Mouse (Mus musculus): ENCODE data around the gene Camta1. TPM values are rescaled to one million over a fixed set of nuclear protein-coding genes. Genes with fewer than 3 reads are reported as not detected.

Camta1 gene
- total RNA-seq, 2 experiments from 2014 or later: 247 to 265 TPM

DNA sequence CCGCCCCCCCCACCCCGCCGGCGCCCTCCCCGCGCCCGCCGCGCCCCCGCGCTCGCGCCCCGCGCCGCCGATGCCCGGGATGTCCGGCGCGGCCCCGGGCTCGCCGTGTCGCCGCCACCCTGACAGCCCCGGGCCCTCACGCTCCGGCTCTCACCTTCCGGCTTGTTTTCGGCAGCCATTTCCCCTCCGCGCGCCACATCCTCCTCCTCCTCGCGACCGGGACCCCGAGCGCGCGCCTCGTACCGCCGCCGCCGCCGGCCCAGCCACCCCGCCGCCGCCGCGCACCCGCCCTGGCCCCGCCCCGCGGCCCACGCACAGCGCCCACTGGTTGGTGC, 238 bp downstream of the Camta1 start:
- DNase-seq (ENCODE audit: low spot score in 2 of 2): no peak

DNA sequence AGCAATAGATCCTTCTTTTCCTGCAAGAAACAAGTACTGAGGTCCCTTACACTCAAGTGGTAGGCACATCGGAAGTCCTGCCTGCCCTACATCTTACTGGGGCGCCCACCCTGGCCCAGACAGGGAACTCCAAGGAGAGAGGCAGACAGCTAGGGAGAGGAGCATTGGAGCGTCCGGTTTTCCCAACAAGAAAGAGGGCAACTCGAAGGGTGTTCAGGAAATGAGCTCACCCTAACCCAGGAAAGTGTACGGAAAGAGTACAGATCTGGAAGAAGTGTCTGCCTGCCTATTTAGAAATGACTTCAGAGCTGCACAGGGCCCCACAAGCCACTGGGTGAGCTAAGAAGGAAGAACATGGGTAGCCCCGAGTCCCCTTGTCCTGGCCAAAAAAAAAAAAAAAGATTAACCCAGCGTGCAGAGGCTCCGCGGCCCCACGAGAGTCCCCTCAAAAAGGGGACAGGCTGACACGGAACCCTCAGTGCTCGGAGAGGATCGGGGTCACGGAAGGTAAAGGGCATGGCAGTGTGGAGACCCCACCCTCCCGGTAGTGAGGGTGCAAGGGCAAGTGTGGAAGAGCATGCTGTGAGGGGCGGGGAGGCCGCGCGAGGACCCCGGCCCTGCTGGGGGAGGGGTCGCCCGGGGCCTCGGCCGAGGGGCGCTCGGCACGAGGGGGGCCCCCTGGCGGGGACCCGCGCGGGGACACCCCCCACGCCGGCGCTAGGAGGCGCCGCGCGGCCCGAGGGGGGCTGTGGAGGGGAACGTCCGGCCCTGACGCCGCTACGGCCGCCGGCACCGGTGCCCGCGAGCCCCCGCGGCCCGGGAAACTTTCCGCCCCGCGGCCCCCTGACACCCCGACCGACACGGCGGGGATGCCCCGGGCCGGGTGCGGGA, 990 bp downstream of the Camta1 start:
- DNase-seq (ENCODE audit: low spot score in 2 of 2): peak in 1 of 2 experiments; percentile 16

DNA sequence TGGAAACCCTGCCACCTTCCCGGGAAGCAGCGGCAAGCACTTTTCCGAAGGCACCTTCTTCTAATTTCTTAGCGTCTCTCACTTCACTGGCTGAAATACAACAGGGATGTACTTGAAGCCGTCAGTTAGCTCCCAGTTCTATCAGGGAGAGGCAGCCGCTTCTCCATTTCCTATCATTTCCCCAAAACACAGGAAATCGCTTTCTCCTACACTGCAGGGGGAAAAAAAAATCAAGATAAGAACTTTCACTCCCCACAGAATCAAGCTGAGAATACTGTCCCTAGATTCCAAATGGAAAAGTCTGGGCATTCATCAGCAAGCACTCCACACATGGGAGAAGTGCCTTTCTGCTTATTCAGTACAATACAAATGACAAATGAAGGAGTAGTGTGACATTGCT, 2.4 kb downstream of the Camta1 start:
- no peak for DNase-seq (ENCODE audit: low spot score in 2 of 2)

DNA sequence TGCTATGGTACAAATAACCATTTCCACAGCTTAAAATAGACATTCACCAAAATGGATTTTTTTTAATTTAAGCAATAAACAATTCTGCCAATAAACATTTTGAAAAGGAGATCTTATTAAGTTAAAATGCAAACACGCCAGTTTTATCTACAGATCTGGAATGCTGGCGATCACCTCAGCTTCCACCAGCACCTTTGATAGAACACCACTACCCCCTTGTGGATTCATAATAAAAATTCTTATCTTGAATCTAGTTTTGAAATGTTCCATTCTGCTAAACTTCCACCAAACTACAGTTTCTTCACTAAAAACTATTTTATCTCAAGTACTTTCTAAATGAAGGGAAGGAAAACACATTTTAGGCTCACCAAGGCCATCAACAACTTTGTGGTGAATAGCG, 7.7 kb downstream of the Camta1 start:
- no peak for DNase-seq (ENCODE audit: low spot score in 2 of 2)

DNA sequence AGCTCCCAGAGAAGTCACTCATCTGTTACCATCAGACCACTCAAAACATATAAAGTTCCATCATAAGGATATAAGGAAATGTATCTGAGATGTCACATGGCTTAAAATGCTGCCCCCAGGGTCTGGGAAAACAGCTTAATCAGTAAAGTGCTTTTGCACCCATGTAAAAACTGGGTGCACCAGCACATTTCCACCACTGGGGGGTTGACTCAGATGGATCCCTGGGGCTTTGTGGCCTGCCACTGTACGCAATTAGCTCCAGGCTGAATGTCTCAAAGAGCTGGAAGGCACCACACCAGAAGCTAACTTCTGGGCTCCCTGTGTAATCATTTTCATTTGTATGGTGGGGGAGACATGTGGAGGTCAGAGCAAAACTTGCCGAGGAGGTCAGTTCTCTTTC, 10.5 kb downstream of the Camta1 start:
- peak; percentile 14 to 29 for DNase-seq (ENCODE audit: low spot score in 2 of 2)

GRCm38 (mm10) chr4:151842591-151842990, 19.1 kb downstream of the Camta1 start:
- DNase-seq (ENCODE audit: low spot score in 2 of 2): no peak

GRCm38 (mm10) chr4:151838518-151838917, 23.2 kb downstream of the Camta1 start:
- DNase-seq (ENCODE audit: low spot score in 2 of 2): no peak

DNA sequence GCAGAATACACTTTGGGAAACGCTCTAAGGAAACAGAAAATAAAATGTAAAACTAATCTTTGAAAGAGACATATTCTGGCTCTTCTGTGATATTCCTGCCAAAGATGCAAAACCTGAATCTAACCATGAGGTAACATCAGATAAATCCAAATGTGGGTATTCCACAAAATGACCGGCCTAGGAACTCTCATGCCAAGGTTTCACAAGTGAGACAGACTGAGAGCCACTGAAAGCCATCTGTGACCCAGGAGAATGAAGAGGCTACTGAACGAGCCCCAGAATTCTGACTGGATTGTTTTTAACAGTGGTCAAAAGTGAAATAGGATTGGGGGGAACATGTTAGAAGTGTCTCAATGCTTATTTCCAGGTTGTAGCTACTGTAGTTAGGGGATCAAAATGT, 25.8 kb downstream of the Camta1 start:
- no peak for DNase-seq (ENCODE audit: low spot score in 2 of 2)

DNA sequence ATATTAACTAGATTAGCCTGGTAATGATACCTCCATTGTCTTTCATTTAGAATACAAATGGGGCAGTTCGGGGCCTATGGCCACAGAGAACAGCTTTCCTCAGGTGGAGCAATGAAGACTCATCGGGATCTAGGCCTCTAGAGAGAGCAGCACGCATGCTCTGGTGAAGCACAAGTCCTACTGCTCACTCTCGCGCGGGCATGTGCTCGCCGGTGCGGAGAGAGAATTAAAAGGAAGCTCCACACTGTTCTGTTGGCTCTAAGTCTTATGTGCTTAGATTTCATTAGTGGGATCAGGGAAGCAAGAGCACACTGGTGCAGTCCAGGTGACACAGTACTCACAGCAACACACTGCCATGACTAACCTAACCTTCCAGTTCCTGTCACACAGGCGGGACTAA, 27.1 kb downstream of the Camta1 start:
- no peak for DNase-seq (ENCODE audit: low spot score in 2 of 2)

GRCm38 (mm10) chr4:151833940-151834449, 27.7 kb downstream of the Camta1 start:
- DNase-seq (ENCODE audit: low spot score in 2 of 2): no peak

DNA sequence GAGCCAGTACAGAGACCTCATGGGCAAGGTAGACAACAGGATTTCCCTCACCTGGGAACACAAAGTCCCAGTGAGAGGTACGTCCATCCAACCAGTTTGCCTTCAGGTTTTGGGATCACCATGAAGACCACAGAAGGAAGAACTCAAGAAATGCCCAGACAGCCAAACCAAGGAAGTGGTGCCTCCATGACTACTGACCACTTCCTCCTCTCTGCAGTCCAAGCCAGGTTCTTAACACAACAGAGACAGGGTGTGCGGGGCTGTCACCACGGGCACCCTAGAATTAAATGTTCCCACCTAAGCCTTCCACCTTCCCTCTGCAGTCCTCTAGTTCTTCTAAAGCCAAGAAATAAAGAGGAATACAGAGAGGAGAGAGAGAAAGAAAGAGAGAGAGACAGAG, 33.8 kb downstream of the Camta1 start:
- DNase-seq (ENCODE audit: low spot score in 2 of 2): no peak

DNA sequence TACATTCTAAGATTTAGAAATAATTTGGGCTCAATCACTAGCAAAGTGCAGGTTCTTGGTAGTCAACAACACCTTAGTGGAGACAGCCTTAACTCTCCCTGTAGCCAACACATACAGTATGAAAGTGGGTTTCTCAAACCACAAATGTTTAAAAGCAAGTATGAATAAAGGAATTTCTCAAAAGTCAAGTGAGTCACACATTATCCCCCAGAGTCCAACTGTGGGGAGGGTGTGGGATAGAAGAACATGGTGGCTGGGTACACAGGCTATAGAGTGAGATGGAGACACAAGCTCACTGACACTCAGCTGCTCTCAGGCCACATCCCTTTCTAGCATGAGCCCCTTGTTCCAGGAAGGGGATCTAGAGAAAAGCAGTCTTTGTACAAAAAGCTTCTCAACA, 34.3 kb downstream of the Camta1 start:
- no peak for DNase-seq (ENCODE audit: low spot score in 2 of 2)

DNA sequence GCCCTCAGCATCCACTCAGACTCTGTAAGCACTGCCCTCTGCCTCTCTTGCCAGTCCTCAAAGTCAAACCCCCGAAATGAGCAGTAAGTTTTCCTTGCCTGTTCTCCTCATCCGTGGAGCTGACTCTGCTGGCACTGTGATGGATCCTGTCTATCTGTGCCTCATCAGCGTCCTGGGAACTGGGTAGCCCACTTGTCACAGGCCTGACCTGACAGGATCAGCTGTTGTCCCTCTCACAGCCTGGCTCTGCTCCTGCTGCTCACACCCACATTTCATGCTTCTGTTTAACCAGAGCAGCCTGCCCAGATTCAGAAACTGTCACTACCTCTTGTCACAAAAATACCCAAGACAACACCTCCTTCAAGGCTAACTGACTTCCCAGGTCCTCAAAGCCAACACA, 37.7 kb downstream of the Camta1 start:
- DNase-seq (ENCODE audit: low spot score in 2 of 2): peak; percentile 8 to 23

DNA sequence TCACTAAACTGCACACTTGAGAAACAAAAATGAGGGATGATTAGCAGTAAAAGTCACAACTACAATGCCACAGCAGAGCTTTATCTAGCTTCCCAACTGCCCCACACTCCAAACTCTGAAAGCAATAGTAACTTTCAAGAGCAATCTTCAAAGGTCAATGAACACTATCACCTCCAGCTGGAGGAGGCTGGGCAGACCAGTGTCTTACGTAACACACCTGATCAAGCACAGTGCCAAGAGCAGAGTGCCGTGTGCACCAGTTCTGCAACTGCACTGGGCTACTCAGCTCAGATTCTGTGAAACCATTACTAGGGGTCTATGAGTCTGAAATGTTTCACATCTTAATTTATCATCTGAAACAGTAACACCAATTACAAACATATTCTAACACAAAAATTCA, 38.7 kb downstream of the Camta1 start:
- no peak for DNase-seq (ENCODE audit: low spot score in 2 of 2)

GRCm38 (mm10) chr4:151817981-151818766, 43.5 kb downstream of the Camta1 start:
- no peak for DNase-seq (ENCODE audit: low spot score in 2 of 2)

DNA sequence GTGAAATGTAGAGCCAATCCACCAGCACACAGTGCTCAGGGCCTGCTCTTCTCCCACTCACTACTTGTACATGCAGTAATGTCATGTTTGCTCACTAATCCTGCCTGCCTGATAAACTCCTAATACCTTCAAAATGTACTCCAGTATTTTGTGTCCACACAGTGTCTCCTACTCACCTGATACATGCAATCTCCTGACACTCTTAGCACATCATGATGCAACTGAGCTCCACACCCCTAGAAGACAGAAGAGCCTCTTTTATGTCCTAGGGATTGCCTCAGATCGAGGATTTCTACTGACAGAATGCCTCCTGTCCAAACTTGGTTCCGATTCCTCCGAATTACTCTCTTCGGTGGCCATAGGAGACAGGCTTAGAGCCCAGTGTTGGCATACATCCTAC, 48.0 kb downstream of the Camta1 start:
- no peak for DNase-seq (ENCODE audit: low spot score in 2 of 2)

GRCm38 (mm10) chr4:151805685-151806084, 56.0 kb downstream of the Camta1 start:
- DNase-seq (ENCODE audit: low spot score in 2 of 2): no peak

- DNase-seq (ENCODE audit: low spot score in 2 of 2): no peak
These were observed 56.6 kb downstream of the Camta1 start for GRCm38 (mm10) chr4:151805046-151805445.

DNA sequence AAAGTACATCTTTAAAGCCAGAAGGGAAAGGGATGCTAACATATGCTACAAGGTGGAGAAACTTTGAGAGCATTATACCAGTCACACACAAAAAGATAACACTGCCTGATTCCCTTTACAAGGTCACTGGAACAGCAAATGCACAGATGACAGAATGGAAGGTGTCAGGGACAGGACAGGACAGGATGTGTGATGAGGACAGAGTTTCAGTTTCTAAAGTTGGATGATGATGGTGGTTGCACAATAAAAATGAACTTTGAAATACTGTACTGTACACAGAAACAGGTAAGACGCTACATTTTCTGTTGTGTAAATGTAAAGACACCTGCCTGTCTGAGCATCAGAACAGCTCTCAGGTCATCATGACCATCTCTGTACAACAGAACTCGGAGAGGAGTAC, 57.5 kb downstream of the Camta1 start:
- no peak for DNase-seq (ENCODE audit: low spot score in 2 of 2)

DNA sequence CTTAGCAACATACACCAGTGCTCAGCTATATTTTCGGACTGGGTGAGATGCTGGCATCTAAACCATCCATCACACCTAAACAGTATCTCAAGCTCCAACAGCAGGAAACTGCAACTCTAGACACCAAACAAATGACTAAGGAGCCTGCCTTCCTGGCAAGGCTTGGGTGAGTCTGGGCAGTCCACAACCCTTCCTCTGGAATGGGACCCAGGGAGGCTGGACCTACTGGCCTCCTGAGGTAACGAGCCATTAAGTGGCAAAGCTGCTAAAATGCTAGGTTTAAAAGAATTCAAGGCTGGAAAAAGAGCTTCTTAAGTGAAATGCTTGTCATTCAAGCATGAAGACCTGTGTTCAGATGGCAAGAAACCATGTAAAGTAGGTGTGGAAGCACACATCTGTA, 63.0 kb downstream of the Camta1 start:
- no peak for DNase-seq (ENCODE audit: low spot score in 2 of 2)

DNA sequence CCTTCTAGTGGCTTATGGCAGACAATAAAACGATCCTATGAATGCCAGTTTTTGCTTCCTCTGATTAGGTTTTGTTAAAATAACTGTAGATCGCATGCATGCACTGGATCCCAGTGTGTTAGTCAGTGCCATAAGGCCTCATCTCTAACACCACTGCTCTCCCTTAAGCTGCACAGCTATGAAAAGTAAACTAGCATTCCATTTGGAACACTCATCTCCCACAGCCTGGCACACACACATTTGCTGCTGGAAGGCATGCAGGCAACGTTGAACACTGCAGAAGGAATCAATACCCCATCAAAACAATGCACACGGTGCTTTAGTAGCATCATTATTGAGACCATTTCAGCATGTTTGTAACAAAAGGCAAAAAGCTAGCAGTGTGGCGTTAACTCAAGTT, 68.0 kb downstream of the Camta1 start:
- DNase-seq (ENCODE audit: low spot score in 2 of 2): no peak

DNA sequence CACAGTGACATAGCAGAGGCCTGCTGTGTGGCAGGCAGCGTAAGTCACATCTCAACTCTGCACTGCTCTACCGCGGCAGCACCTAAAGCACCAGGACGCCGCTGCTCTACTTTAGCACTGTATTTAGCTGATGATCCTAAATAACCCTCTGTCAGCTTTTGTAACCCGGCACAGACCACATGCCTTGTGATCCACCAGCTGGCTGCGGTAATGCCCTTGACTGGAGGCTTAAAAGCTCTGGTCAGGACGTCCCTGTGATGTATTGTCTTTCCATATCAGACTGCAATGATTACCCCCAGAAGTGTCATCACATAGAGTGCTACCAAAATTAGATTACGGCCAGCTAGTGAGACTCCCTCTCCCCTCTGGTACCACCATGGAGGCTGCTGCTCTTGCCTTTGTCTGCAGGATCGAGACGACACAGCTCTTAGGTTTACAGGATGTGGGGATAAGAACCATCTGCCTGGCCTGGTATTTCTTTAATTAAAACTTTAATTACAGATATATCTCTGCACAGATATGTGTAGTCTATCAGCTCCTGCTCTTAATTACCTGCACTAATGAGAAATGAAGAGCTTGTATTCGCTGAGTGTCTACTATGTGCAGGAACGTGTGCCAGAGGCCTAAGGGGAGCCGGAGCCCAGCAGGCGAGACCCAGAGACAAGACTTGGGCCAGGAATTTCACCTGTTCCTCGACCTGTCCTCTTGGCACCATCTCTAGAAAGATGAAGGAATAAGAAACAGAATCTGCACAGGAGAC, 74.5 kb downstream of the Camta1 start:
- DNase-seq (ENCODE audit: low spot score in 2 of 2): no peak

Measured in left cerebral cortex, adult 18-20 months (tissue).